Mouse (Mus musculus) frontal cortex, postnatal 36 days (tissue): Measurements from ENCODE around the gene Tgif1.

ENCODE experiments used
- DNase-seq, 2 experiments: peaks; one replicate each; pipeline ENCODE4 v3.0.0; 2022; ENCODE audit warnings: low spot score in 2 of 2

Tgif1 gene

GRCm38 (mm10) chr17:70807885-70808284 is 45.5 kb downstream of the Tgif1 start:
- DNase-seq = no peak

DNA sequence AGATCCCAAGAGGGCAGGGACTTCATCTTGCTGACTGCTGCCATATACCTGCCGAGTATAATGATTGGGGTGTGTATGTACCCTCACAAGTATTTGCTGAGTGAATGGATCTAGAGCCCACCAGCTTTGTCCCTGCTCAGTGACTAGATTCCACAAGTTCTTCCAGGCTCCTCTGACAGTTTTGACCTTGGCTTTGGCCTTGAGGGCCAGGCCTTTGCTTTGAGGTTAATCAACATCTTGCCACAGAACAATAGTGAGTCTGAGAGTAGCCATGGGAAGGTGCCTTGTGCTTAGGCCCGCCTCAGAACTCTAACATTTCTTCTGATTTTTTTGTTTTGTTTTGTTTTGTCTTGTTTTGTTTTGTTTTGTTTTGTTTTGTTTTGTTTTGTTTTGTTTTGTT is 46.7 kb downstream of the Tgif1 start:
- DNase-seq = no peak

DNA sequence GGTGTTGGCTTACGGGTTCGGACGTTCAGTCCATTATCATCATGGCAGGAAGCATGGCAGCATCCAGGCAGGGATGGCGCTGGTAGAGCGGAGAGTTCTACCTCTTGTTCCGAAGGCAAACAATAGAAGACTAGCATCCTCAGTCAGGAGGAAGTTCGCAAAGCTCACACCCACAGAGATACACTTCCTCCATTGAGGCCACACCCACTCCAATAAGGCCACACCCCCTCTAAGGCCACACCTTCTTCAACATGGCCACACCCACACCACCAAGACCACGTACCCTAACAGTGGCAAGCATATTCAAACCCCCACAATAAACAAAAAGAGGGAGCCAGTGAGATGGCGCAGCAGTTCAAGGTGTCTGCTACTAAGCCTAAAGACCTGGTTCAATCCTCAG is 47.5 kb downstream of the Tgif1 start:
- DNase-seq = no peak

DNA sequence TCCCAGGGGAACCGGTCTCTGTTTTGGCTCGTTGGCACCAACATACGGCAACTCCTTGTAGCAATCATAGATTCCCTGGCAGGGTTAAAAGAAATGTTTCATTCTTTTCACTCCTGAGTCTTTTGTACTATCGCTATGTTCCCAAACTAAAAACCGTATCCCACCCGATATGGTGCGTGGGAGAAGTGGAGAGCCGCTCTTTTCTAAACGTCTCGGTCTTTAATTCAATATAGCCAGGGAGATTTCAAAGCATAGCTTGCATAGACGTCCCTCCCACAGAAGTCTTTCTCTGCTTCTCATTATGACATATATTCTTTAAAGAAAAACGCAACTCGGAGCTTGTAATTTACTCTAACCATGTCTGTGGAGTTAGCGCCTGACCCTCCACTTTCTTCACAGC is 51.3 kb downstream of the Tgif1 start:
- DNase-seq = peak in 1 of 2 experiments; percentile 40

DNA sequence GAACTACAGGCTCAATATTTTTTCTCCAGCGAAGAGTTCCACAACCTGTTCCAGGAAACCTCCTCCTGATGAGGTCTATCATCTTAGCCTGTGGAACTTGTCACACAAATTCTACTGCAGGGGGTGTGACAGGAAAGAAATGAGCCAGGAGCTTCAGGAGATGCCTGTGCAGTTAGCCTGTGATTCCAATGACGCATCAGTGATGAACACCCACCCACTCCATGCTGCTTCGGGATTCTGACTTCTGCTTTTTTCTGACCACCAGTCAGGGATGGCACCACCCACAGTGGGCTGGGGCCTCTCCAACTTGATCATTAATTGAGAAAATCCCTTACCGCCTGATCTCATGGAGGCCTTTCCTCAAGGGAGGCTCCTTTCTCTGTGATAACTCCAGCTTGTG is 54.1 kb downstream of the Tgif1 start:
- peak in 1 of 2 experiments; percentile 34 for DNase-seq

GRCm38 (mm10) chr17:70797773-70798045 is 55.6 kb downstream of the Tgif1 start:
- no peak for DNase-seq

DNA sequence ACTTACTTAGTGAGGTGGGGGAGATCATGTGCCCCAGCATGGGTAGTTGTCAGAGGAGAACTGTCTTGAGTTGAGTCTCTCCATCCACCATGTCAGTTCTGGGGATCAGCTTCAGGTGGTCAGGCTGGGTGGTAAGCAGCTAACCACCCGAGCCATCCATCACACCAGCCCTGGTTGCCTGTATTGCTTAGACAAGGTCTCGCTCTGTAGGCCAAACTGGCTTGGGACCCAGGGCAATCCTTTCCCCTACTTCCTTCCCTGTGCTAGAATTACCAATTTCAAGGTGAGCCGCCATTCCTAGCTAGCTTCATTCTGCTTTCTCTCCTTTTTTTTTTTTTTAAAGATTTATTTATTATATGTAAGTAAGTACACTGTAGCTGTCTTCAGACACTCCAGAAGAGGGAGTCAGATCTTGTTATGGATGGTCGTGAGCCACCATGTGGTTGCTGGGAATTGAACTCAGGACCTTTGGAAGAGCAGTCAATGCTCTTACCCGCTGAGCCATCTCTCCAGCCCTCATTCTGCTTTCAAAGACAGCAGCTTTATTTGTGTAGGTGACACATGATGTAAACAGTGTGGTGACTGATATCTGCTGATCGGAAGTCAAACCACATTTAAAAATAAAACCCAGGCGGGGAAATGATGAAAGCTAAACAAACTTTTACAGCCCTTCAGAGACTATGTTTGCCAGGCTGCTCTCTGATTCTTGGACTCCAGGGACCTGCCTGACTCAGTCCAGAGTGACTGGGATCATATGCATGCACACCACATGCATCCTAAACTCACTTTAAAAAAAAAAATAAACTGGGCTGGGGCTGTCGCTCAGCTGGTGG is 56.2 kb downstream of the Tgif1 start:
- no peak for DNase-seq

DNA sequence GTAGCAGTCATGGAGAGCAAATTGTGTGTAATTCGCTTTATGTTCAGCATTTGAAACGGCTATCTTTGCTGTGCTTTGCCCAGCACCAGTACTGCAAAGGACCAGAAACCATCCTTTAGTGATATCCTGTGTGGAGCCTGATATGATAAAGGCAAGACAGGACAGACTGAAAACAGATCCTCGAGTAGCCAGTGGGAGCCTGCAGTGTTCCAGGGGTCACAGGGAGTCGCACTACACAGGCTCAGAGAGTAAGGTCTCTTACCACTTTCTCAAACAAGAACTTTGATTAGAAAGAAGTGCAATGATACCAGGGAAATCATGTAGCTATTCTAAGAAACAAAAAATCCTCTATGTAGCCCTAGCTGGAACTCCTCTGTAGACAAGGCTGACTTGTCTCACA is 58.1 kb downstream of the Tgif1 start:
- no peak for DNase-seq

DNA sequence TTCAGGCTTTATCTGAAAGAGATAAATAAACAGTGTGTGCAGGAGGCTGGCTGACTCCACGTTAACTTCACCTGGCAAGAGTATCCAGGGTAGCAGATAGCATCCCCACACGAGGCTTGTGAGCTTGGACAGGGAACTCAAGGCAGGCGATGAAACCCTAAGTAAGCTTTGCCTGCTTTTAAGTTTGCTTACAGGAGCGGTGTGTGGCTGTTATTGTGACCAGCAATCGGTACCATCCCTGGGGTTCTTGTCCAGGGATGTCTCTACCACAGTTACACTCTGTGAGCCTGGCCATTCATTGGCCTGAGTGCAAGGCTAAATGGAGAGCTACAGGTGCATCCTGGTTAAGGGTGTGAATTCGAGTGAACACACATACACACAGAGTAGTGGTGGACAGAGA is 58.6 kb downstream of the Tgif1 start:
- no peak for DNase-seq

DNA sequence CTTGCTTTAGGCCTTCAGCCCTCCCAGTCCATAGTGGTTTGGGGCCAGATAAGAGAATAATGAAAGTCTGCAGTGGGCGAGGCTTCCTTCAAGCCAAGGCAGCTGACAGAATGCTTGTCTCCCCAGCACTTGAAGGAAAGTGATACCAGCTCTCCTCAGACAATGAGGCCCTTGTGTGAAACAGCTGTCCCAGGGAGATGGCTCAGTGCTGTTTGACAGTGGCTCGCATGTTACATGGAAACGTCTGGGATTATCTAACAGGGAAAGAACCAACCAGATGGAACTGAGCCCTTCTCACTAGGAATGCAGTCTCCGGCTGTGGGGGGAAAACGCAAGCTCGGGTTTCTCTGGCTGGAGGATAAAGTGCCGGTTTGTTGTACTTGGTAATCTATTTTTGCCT is 59.1 kb downstream of the Tgif1 start:
- peak; percentile 22 to 48 for DNase-seq
